Mouse (Mus musculus) spleen, postnatal 14 days (tissue): ENCODE results near the gene Gnao1.

ENCODE experiments used
- DNase-seq, 2 experiments: peaks; one replicate each; pipeline ENCODE4 v3.0.0; 2021 to 2022; ENCODE audit warnings: low spot score in 2 of 2

Gene Gnao1

GRCm38 (mm10) chr8:93843858-93844502 is 34.2 kb downstream of the Gnao1 start:
- DNase-seq = no peak

GRCm38 (mm10) chr8:93845186-93845585 is 35.4 kb downstream of the Gnao1 start:
- DNase-seq = no peak

DNA sequence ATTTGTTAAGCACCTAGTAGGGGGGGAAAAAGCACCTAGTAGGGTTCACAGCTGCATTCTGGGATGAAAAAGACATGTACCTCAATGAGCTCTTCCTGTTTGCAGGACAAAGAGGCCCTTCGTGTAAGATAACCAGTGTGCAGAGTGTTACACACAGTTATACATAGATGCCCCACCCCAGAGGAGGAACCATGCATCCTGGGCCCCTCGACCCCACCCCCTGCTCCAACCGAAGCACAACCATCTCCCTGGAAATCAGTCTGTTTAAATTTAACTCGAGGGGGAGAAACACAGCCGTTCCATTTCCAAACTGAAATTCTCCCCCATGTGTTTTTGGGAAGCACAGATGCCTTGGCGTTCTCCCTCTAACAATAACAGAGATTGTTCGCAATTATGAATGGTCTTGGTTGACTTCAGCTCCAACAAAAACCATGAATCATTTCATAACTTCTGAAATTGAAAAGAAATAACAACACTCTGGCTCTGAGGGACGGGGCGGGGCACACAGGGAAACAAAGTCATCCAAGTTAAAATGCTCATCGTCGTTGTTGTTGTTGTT is 42.4 kb downstream of the Gnao1 start:
- no peak for DNase-seq

GRCm38 (mm10) chr8:93852851-93853461 is 43.2 kb downstream of the Gnao1 start:
- no peak for DNase-seq

DNA sequence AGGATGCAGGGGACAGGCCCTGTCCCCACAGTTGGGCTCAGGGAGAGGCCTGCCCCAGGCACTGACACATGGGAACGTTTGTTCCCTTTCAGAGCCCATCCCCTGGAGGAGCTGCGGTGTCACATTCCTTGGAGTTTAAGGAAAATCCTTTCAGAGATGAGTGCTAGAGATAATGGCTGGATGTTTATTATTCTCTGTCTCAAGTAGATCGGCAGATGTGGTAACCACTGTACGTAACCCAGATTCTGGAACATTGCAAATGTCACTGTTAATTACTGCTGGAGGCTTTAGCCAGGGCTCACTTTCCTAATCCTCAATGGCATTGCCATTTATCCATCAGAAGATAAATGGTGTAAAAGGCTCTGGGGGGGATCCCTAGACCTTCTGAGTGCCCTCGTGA is 44.9 kb downstream of the Gnao1 start:
- no peak for DNase-seq

DNA sequence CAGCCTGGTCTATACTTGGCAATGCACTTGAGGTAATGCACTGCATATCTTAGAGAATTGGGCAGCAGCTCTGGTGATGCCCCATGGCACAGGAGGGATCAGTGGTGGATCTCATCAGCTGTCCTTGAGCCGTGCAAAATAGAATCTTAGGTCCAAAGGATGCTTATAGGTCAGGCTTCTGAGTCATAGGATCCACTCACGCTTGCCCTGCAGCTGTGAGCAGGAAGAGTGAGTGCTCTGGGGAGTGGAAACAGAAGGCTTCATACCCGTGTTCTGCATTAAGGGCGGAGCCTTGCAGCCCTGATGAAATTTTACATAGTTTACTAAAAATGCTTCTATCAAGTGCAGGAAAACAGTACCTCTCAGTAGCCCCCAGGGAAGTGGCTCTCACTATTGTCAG is 45.5 kb downstream of the Gnao1 start:
- DNase-seq = no peak

DNA sequence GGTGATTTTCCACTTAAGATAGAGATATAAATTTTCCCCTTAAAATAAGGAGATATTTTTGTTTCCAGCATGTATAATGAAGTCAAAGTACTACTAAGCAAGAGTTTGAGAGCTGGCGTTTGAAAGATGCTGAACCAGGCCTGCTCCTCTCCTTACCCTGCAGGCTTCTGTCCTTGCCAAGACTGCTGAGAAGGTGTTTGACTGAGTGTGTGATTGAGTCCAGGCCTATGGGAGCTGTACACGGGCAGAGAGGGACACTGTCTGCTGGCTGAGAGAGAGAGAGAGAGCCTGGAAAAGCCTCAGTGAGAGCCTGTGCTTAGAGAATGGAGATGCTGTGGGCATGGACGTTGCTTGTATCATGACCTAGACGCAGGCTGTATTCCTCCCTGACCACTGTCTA is 47.4 kb downstream of the Gnao1 start:
- DNase-seq = no peak

DNA sequence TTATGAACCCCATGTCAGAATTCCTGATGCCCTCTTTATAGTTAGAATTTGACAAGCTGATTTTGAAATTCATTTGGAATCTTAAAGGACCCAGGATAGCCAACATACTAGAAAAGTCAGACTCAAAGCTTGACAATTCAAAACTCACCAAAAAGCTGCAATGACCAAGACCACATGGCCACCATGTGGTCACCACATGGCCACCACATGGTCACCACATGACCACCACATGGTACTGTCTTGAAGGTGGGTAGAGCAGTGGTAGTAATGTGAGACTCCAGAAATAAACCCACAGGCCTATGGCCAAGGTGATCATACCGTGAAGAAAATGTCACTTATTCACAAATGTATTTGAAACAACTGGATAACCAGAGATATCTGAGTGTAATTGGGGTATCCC is 48.5 kb downstream of the Gnao1 start:
- no peak for DNase-seq

DNA sequence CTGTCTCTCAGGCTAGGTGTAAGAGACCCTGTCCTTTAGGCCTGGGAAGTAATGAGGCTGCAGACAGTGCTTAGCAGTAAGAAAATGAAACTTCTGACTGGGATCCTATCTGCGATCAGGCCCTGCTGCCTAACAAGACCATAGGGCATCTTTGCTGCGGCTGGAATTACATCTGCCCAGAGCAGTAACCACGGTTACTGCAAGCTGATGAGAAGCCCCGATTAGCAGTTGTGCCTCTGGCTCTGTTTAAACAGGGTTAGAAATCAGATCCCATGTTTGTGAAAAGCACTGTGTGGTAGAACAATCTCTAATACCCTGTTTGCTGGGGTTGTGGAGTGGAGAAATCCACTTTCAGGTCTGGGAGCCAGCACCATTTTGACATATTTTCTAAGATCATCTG is 50.3 kb downstream of the Gnao1 start:
- no peak for DNase-seq

- no peak for DNase-seq
These were observed 54.3 kb downstream of the Gnao1 start for GRCm38 (mm10) chr8:93864064-93864463.

- no peak for DNase-seq
These were observed 56.5 kb downstream of the Gnao1 start for GRCm38 (mm10) chr8:93866271-93866670.

- no peak for DNase-seq
These were observed 58.9 kb downstream of the Gnao1 start for GRCm38 (mm10) chr8:93868486-93869221.

GRCm38 (mm10) chr8:93871275-93871674 is 61.5 kb downstream of the Gnao1 start:
- no peak for DNase-seq

GRCm38 (mm10) chr8:93878396-93878795 is 68.6 kb downstream of the Gnao1 start:
- DNase-seq = no peak

DNA sequence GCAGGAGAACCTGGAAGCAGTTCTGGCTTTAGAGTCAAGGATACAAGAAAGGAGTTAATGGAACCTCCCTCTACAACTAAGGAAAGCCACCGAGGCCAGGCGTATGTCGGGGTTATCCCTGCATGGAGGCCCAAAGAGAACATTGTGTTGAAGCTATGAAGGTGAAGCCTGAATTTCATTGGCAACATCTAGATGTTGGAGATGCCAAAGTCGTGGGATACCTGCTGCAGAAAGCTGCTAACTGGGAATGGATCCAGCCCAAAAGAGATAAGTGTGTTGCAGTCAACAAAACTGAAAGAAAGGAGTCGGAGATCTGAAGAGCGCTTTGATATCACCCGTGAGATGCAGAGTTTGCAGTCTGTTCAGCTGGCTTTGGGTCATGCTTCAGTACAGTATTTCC is 70.2 kb downstream of the Gnao1 start:
- DNase-seq = no peak

- no peak for DNase-seq
These were observed 71.6 kb downstream of the Gnao1 start for GRCm38 (mm10) chr8:93881381-93881780.

GRCm38 (mm10) chr8:93883241-93883640 is 73.5 kb downstream of the Gnao1 start:
- no peak for DNase-seq

DNA sequence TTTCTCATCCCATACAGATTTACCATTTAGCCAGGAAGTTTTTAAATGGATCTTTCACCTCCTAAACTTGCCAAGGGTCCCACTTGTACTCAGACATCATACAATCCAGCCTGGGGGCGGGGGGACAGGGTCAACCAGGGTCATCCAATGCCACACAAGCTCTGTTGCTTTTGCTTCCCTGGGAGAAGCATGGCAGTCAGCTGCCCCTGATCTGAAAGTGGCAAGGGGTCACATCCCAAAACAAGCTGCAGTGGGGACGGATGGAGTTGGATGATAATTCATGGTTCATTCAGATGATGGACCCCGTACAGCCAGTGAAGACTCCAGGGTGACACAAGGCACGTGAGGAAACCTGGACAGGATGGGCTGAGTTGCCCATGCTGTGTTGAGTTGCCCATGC is 74.0 kb downstream of the Gnao1 start:
- no peak for DNase-seq

- no peak for DNase-seq
These were observed 74.5 kb downstream of the Gnao1 start for GRCm38 (mm10) chr8:93884316-93884715.

GRCm38 (mm10) chr8:93886181-93886580 is 76.4 kb downstream of the Gnao1 start:
- DNase-seq = no peak

GRCm38 (mm10) chr8:93888150-93888676 is 78.4 kb downstream of the Gnao1 start:
- DNase-seq = no peak

DNA sequence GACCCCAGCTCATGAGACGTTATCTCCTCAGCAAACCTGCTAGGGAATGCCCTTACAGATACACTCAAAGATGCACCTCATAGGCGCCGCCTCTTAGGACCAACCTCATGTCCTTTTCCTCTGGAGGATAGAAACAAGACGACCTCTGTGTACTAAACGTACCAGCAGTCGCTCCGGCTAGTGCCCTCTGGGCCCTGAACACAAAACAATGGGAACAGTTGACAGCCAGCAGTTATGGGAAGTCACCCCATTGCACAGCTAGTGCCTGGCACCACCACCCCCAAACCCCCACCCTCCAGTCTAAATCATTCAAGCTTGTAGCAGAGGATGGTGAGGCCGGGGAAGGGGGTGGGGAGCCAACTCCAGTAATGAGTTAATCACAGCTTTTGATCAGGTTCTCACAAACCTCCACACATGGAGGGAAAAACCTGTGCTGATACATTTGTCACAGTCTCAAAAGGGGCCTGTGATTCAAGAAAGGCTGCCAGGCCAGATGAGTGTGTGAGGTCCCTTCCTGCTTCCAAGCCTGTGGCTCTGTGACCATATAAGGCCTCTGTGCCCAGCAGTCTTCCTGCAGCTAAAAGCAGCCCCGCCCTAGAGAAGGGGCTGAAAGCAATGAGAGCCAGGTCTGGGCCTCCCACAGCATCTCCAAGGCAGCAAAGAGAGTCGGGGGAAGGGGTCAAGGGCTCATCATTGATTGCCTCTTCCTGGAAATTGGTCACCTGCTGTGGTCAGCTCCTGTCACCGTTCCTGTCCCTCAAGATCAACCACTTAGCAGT is 79.1 kb downstream of the Gnao1 start:
- DNase-seq = no peak
